Mouse (Mus musculus): ENCODE measurements around the gene Psmd2.
A peak's percentile ranks its signal among the peaks of the same experiment; 100 is the strongest.

The Psmd2 gene

GRCm38 (mm10) chr16:20651076-20651946, at the start of gene Psmd2:
TSS of gene Psmd2 (plus strand) at chr16:20651652.
- peak; percentile 98 for DNase-seq

GRCm38 (mm10) chr16:20604705-20605104, 46.7 kb upstream of the Psmd2 start:
- DNase-seq: no peak

GRCm38 (mm10) chr16:20610501-20611356, 40.7 kb upstream of the Psmd2 start:
- peak; percentile 82 for DNase-seq

GRCm38 (mm10) chr16:20611357-20612227, 39.9 kb upstream of the Psmd2 start, which contains the start of the genes Eef1akmt4, Gm49333 and Alg3:
TSS of gene Eef1akmt4 (plus strand) at chr16:20611593.
TSS of gene Gm49333 (plus strand) at chr16:20611610.
TSS of gene Alg3 (minus strand) at chr16:20611735.
- peak; percentile 93 for DNase-seq

GRCm38 (mm10) chr16:20619541-20620398, 31.7 kb upstream of the Psmd2 start:
- peak; percentile 47 for DNase-seq

GRCm38 (mm10) chr16:20620399-20620735, 31.1 kb upstream of the Psmd2 start:
- no peak for DNase-seq

- DNase-seq: no peak
Measured at GRCm38 (mm10) chr16:20620751-20621190, 30.7 kb upstream of the Psmd2 start.

GRCm38 (mm10) chr16:20621191-20621990, 30.1 kb upstream of the Psmd2 start, which contains the start of gene Camk2n2:
TSS of gene Camk2n2 (minus strand) at chr16:20621287.
- peak; percentile 81 for DNase-seq

- DNase-seq: peak; percentile 36
Measured at GRCm38 (mm10) chr16:20621991-20622685, 29.3 kb upstream of the Psmd2 start.

GRCm38 (mm10) chr16:20623211-20623610, 28.2 kb upstream of the Psmd2 start:
- DNase-seq: no peak

- no peak for DNase-seq
Measured at GRCm38 (mm10) chr16:20628871-20629391, 22.5 kb upstream of the Psmd2 start.

- DNase-seq: no peak
Measured at GRCm38 (mm10) chr16:20629731-20630634, 21.5 kb upstream of the Psmd2 start, which contains the start of gene Ece2. TSS of gene Ece2 (plus strand) at chr16:20629828.

- DNase-seq: no peak
Measured at GRCm38 (mm10) chr16:20637410-20637809, 14.0 kb upstream of the Psmd2 start.

GRCm38 (mm10) chr16:20638367-20638766, 13.1 kb upstream of the Psmd2 start:
- no peak for DNase-seq

- DNase-seq: peak; percentile 80
Measured at GRCm38 (mm10) chr16:20642161-20642560, 9.3 kb upstream of the Psmd2 start.

GRCm38 (mm10) chr16:20643911-20644310, 7.5 kb upstream of the Psmd2 start:
- no peak for DNase-seq

GRCm38 (mm10) chr16:20651947-20652310, 477 bp downstream of the Psmd2 start:
- no peak for DNase-seq

- DNase-seq: no peak
Measured at GRCm38 (mm10) chr16:20653315-20653714, 1.9 kb downstream of the Psmd2 start.
